Mouse (Mus musculus) embryo, embryonic 11.5 days (tissue): ENCODE measurements at regions not wholly inside any gene's neighbourhood (a gene's known extent, or its start where the extent isn't known, plus 50 kb on each side); places are given as distances from the start of the nearest gene placed in this dataset.
A peak's percentile ranks its signal among the peaks of the same experiment; 100 is the strongest.

Experiments
- DNase-seq: peaks from one replicate; pipeline ENCODE4 v3.0.0-alpha.2; 2012; ENCODE audit warnings: low read depth, low spot score

- no peak for DNase-seq
Observed at GRCm38 (mm10) chr17:62546286-62546685, 334.8 kb downstream of the Efna5 start.

GRCm38 (mm10) chr17:62545330-62545729 lies 335.8 kb downstream of the Efna5 start:
- DNase-seq: no peak

GRCm38 (mm10) chr17:62543056-62543975 lies 337.8 kb downstream of the Efna5 start:
- no peak for DNase-seq

- no peak for DNase-seq
Observed at GRCm38 (mm10) chr17:62529911-62530310, 351.2 kb downstream of the Efna5 start.

- DNase-seq: no peak
Observed at GRCm38 (mm10) chr17:62527556-62527955, 353.6 kb downstream of the Efna5 start.

GRCm38 (mm10) chr17:62513635-62514034 lies 367.5 kb downstream of the Efna5 start:
- no peak for DNase-seq

- no peak for DNase-seq
Observed at GRCm38 (mm10) chr17:62510184-62510583, 370.9 kb downstream of the Efna5 start.

GRCm38 (mm10) chr17:62507766-62508485 lies 373.2 kb downstream of the Efna5 start:
- no peak for DNase-seq

GRCm38 (mm10) chr17:62504691-62505090 lies 376.4 kb downstream of the Efna5 start:
- no peak for DNase-seq

GRCm38 (mm10) chr17:62470739-62471138 lies 410.4 kb downstream of the Efna5 start:
- DNase-seq: no peak

GRCm38 (mm10) chr17:62469367-62469766 lies 411.8 kb downstream of the Efna5 start:
- no peak for DNase-seq

- no peak for DNase-seq
Observed at GRCm38 (mm10) chr17:62468859-62469258, 412.3 kb downstream of the Efna5 start.

- DNase-seq: no peak
Observed at GRCm38 (mm10) chr17:62467072-62467471, 414.0 kb downstream of the Efna5 start.

GRCm38 (mm10) chr17:62464994-62465393 lies 416.1 kb downstream of the Efna5 start:
- DNase-seq: no peak

- DNase-seq: no peak
Observed at GRCm38 (mm10) chr17:62464228-62464627, 416.9 kb downstream of the Efna5 start.

- no peak for DNase-seq
Observed at GRCm38 (mm10) chr17:62461304-62462245, 419.5 kb downstream of the Efna5 start.

GRCm38 (mm10) chr17:62458964-62459363 lies 422.2 kb downstream of the Efna5 start:
- DNase-seq: peak; percentile 52

- DNase-seq: no peak
Observed at GRCm38 (mm10) chr17:62438045-62438444, 443.1 kb downstream of the Efna5 start.

GRCm38 (mm10) chr17:62436044-62436443 lies 445.1 kb downstream of the Efna5 start:
- no peak for DNase-seq

- no peak for DNase-seq
Observed at GRCm38 (mm10) chr17:62423476-62424385, 457.4 kb downstream of the Efna5 start.
